Mouse (Mus musculus) midbrain, embryonic 16.5 days (tissue): ENCODE results near the gene Ahrr. TPM values are rescaled to one million over a fixed set of nuclear protein-coding genes. Genes with fewer than 3 reads are reported as not detected.

Source experiments
- ATAC-seq: fragments of 200-750 bp; cut with Nextera tagmentation; 2 replicates; pipeline ENCODE4 v1.8.0; 2017; ENCODE audit warnings: moderate TSS enrichment
- H3K27ac ChIP-seq: fragments of 300-500 bp; sonication (generic); 2 replicates; pipeline ENCODE4 v1.5.1; 2014; ENCODE audit warnings: mild to moderate bottlenecking, low read length, mixed read lengths
- H3K27me3 ChIP-seq: fragments of 300-500 bp; sonication (generic); 2 replicates; pipeline ENCODE4 v1.6.1; 2014; ENCODE audit warnings: low read depth, low read length, mixed read lengths; ENCODE audit not compliant: control insufficient read depth, insufficient read depth
- H3K36me3 ChIP-seq: fragments of 300-500 bp; sonication (generic); 2 replicates; pipeline ENCODE4 v1.6.1; 2014; ENCODE audit warnings: mild to moderate bottlenecking, low read length, moderate library complexity, mixed read lengths; ENCODE audit not compliant: control insufficient read depth, insufficient read depth
- H3K4me1 ChIP-seq: fragments of 300-500 bp; sonication (generic); 2 replicates; pipeline ENCODE4 v1.6.1; 2014; ENCODE audit warnings: mild to moderate bottlenecking, low read length, mixed read lengths; ENCODE audit not compliant: control insufficient read depth, insufficient read depth
- H3K4me2 ChIP-seq: fragments of 300-500 bp; sonication (generic); 2 replicates; pipeline ENCODE4 v1.6.1; 2014; ENCODE audit warnings: mild to moderate bottlenecking, low read length, mixed read lengths
- H3K4me3 ChIP-seq: fragments of 300-500 bp; sonication (generic); 2 replicates; pipeline ENCODE4 v1.5.1; 2014; ENCODE audit warnings: low read depth, mild to moderate bottlenecking, low read length, moderate library complexity, mixed read lengths
- H3K9ac ChIP-seq: fragments of 300-500 bp; sonication (generic); 2 replicates; pipeline ENCODE4 v1.6.1; 2014; ENCODE audit warnings: low read depth, low read length, mixed read lengths
- H3K9me3 ChIP-seq: fragments of 300-500 bp; sonication (generic); replicated peaks from 2 replicates; pipeline ENCODE4 v1.6.1; 2014; ENCODE audit warnings: mild to moderate bottlenecking, low read length, mixed read lengths; ENCODE audit not compliant: control insufficient read depth, poor library complexity, severe bottlenecking
- WGBS: fragments of 180-500 bp; shearing (Covaris S2); extraction: QIAGEN DNeasy Blood & Tissue Kit; methylation state at CpG from one replicate; pipeline ENCODE4 v1.1.7; 2014; 5-methylcytosine and 5-hydroxymethylcytosine counted together
- polyA plus RNA-seq: library from polyadenylated mRNA; unstranded; fragments of >200 nt; fragmentation: Nextera tagmentation; extraction: Ambion mirVana; gene quantifications from 2 replicates; pipeline ENCODE4 v1.2.1, GENCODE M21; 2015

Ahrr gene
- polyA plus RNA-seq, 1 experiment from 2014 or later, result 0.58 TPM

- no peaks in the 10 kb centered on the region for H3K36me3 ChIP-seq
- WGBS, result 4% methylated on average over 35 of the region's 35 CpGs
- H3K9ac ChIP-seq, result peak overlapping the region; percentile 82
- peak overlapping the region; percentile 55 for H3K4me3 ChIP-seq
- H3K4me1 ChIP-seq, result no peaks in the 10 kb centered on the region
- H3K9me3 ChIP-seq, result no peaks in the 10 kb centered on the region
- no peaks in the 10 kb centered on the region for H3K27me3 ChIP-seq
- H3K27ac ChIP-seq, result no peak overlapping the region
- ATAC-seq, result peak; percentile 89
- H3K4me2 ChIP-seq, result peak overlapping the region; percentile 95
Observed at GRCm38 (mm10) chr13:74259460-74260230, 32.5 kb downstream of the Ahrr start.

- Histone ChIP-seq H3K4me2 (no peak overlapping the region), H3K27me3 (0 out of 2 replicates have a peak, but pooled peaks cover 2% of the 10 kb centered on the region), H3K4me1 (peaks cover 12% of the 10 kb centered on the region), H3K4me3 (no peak overlapping the region), H3K36me3 (no peaks in the 10 kb centered on the region), H3K9me3 (no peaks in the 10 kb centered on the region), H3K27ac (no peak overlapping the region), H3K9ac (no peak overlapping the region)
- no peak for ATAC-seq
Observed at GRCm38 (mm10) chr13:74246494-74246893, 45.6 kb downstream of the Ahrr start.

DNA sequence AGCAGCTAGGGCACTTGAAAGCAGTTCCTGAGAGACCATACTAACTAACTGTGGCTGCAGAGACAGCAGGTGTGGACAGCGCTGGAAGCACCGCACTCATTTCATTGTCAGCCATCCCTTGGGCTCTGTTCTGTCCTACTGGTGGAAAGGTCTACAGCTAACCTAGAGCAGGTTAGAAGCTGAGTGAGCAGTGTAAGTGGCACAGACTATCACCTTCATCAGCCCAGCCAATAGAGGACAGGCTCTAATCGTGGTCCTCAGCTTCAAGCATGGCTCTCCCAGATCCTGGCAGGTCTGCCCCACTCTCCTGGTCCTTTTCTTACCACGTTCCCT, 46.3 kb downstream of the Ahrr start:
- peak overlapping the region; percentile 50 for H3K4me2 ChIP-seq
- peaks cover 12% of the 10 kb centered on the region for H3K4me1 ChIP-seq
- 47% methylated on average over 4 of the region's 4 CpGs for WGBS
- no peak overlapping the region for H3K27ac ChIP-seq
- H3K9ac ChIP-seq, result peak overlapping the region; percentile 25; the same call in 1 of the 2 replicates
- 0 out of 2 replicates have a peak, but pooled peaks cover 2% of the 10 kb centered on the region for H3K27me3 ChIP-seq
- no peaks in the 10 kb centered on the region for H3K9me3 ChIP-seq
- ATAC-seq, result peak; percentile 81
- H3K36me3 ChIP-seq, result no peaks in the 10 kb centered on the region
- 0 out of 2 replicates have a peak overlapping the region, but pooled peaks have one; percentile 12 for H3K4me3 ChIP-seq

DNA sequence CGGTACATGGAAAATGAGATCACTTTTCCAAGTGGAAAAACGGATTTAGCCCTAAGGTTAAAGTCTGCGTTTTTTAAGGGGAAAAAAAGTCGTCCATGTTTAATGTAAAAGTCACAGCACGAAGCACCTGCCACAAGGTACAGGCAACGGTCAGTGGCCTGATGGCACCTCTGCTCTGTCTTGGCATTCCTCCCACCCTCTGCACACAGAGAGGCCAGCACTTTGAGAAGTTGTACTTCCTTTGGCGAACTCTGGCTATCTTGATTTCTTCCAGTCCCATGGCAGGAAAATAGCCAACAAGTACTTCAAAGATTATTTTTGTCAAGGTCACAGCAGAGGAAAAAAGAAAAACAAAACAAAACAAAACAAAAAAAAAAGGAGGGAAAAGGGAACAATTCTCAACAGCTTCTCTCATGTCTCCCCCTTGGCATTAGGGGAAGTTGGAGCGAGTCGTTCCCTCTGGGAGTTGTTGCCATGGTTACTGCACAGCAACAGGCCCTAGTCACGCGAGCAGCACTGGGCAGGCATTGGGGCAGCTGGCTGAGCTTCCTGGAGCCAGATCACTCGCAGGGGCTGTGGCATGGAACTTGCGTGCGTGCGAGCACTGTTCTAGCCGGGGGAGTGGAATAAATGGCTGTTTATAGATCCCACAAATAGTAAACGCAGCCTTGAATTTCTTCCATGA, 46.8 kb downstream of the Ahrr start:
- H3K4me3 ChIP-seq, result 0 out of 2 replicates have a peak overlapping the region, but pooled peaks have one; percentile 12
- peak; percentile 98 for ATAC-seq
- H3K9me3 ChIP-seq, result no peaks in the 10 kb centered on the region
- 0 out of 2 replicates have a peak, but pooled peaks cover 2% of the 10 kb centered on the region for H3K27me3 ChIP-seq
- peak overlapping the region; percentile 50 for H3K4me2 ChIP-seq
- H3K4me1 ChIP-seq, result peaks cover 12% of the 10 kb centered on the region
- H3K27ac ChIP-seq, result no peak overlapping the region
- no peak overlapping the region for H3K9ac ChIP-seq
- no peaks in the 10 kb centered on the region for H3K36me3 ChIP-seq
- 20% methylated on average over 17 of the region's 17 CpGs for WGBS

DNA sequence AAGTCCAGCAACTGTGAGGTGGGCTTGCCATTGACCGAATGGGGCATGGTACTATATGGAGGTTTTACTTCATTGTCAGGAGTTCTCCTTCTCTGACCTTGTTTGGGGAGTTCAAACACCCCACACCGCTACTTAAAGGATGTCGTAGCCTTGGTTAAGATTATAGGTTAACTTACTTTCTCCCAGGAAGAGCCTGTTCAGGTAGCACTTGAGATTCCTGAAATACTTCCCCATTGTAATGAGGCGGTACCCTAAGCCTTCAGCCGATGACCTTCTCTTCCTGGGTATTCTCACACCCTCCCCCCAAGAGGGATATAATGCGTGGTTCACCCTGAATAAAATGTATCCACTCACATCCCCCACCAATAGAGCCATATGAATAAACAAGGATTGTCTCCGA, 54.6 kb downstream of the Ahrr start:
- no peak overlapping the region for H3K4me3 ChIP-seq
- H3K4me1 ChIP-seq, result no peaks in the 10 kb centered on the region
- no peaks in the 10 kb centered on the region for H3K9me3 ChIP-seq
- no peak overlapping the region for H3K4me2 ChIP-seq
- WGBS, result 82% methylated on average over 7 of the region's 7 CpGs
- ATAC-seq, result no peak
- no peaks in the 10 kb centered on the region for H3K36me3 ChIP-seq
- H3K9ac ChIP-seq, result no peak overlapping the region
- no peak overlapping the region for H3K27ac ChIP-seq
- H3K27me3 ChIP-seq, result no peaks in the 10 kb centered on the region

DNA sequence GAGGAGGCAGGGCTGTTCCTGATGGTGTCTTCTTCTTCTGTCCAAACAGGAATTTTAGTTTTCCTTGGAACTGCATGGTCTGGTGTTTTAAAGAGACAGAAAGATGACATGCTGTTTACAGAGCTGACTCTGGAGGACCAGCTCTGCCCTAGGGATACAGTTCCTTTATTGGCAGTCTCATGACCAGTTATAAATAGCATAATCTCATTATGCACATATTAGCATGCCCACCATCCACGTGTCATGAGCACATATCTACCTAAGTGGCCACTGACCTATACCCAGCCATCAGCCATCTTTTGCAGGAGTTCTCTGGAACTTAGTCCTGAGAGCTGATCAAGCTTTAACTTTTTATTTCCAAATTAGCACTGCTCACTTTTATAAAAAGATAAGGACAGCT, 71.5 kb downstream of the Ahrr start:
- Histone ChIP-seq H3K27ac (no peak overlapping the region), H3K4me2 (no peak overlapping the region), H3K9me3 (no peaks in the 10 kb centered on the region), H3K27me3 (no peaks in the 10 kb centered on the region), H3K4me1 (no peaks in the 10 kb centered on the region), H3K9ac (no peak overlapping the region), H3K36me3 (no peaks in the 10 kb centered on the region), H3K4me3 (no peak overlapping the region)
- ATAC-seq, result no peak
- 40% methylated on average over 1 of the region's 1 CpGs for WGBS

DNA sequence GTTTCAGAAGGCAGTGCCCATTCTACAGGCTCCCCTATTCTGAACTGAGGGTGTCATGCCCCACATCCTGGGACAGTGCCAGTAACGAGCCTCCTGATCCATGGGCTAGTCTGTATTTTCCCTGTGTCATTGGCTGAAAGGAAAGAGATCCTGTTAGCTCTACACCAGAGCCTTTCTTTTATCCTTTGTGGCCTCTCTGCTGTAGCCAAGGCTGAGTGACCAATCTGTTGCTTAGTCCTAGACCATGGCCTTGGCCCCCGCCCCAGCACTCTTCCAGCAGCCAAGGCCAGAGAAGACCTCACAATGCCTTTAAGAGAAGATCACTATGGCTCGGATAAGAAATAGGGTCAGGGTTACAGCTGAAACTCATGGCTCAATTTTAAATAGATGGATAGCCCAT, 73.7 kb downstream of the Ahrr start:
- Histone ChIP-seq H3K4me2 (no peak overlapping the region), H3K9ac (no peak overlapping the region), H3K4me3 (no peak overlapping the region), H3K27ac (no peak overlapping the region), H3K4me1 (no peaks in the 10 kb centered on the region), H3K9me3 (no peaks in the 10 kb centered on the region), H3K27me3 (no peaks in the 10 kb centered on the region), H3K36me3 (no peaks in the 10 kb centered on the region)
- ATAC-seq, result no peak
- WGBS, result 82% methylated on average over 3 of the region's 3 CpGs

DNA sequence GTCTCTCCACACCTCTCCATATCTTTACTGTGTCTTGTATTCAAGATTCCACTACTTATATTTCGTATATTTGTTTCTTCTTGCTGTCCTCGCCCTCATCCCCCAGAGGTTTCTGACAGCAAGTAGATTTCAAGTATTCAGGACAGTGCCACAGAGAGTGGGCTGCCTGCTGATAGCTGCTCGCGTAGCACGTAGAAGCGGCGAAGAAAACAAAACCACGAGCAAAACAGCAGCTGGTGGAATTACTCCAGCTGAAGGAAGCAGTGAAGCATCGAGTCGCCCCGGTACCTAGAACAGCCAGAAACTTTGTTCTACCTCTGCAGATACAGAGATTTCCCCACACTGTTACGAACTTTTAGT, 83.2 kb downstream of the Ahrr start:
- Histone ChIP-seq H3K27ac (peak overlapping the region; percentile 92), H3K9ac (peak overlapping the region; percentile 72), H3K27me3 (no peaks in the 10 kb centered on the region), H3K4me1 (peaks cover 30% of the 10 kb centered on the region), H3K4me3 (peak overlapping the region; percentile 52), H3K9me3 (no peaks in the 10 kb centered on the region), H3K4me2 (peak overlapping the region; percentile 96), H3K36me3 (peaks cover 3% of the 10 kb centered on the region)
- ATAC-seq, result peak; percentile 70; the same call in 1 of the 2 replicates
- WGBS, result 17% methylated on average over 12 of the region's 12 CpGs

DNA sequence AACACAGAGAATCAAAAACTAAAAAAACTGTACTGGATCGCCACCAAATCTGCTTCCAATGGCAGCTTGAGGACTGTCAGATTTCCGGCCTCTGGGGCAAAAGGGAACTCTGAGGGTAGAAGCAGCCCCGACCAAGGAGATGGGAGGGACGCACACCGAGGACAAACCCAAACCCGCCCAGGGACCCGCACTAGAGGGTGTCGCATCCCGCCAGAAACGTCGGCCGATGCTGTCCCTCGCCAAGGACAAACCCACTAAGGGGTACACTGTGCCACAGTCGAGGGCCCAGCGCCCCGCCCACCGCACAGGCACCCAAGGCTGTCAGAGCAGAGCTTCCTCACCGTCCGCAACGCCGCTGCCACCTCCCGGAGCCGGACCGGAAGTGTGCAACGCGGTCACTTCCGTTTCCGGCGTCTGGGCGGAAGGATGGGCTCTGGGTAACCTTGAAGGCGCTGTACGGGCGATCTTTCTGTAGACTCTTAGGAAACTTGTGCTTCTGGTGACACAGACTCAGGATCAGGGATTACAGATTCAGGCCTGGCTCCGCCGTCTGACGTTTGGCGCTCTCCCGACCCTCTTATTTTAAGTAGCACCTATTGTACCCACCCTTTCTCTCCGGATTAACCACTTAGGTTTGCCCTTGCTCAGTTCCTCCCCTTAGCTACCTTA, 83.7 kb downstream of the Ahrr start, which contains the start of gene Exoc3:
Gene Exoc3, minus strand, starts transcription at position 416 of the 669 bp plus-strand sequence.
- no peaks in the 10 kb centered on the region for H3K27me3 ChIP-seq
- peak within 1 kb of the TSS; percentile 92 for H3K27ac ChIP-seq
- peak; percentile 99 for ATAC-seq
- WGBS, result 0% methylated on average over 39 of the region's 39 CpGs
- H3K4me2 ChIP-seq, result peak within 1 kb of the TSS; percentile 96
- H3K9ac ChIP-seq, result peak within 1 kb of the TSS; percentile 72
- peak within 1 kb of the TSS; percentile 52 for H3K4me3 ChIP-seq
- H3K36me3 ChIP-seq, result peaks cover 6% of the 10 kb centered on the region
- H3K4me1 ChIP-seq, result peaks cover 30% of the 10 kb centered on the region
- H3K9me3 ChIP-seq, result no peaks in the 10 kb centered on the region
